Mouse (Mus musculus) heart, embryonic 16.5 days (tissue): Measurements from ENCODE around the gene Bex2. TPM values are rescaled to one million over a fixed set of nuclear protein-coding genes. Genes with fewer than 3 reads are reported as not detected.

Experiments used
- polyA plus RNA-seq: library from polyadenylated mRNA; unstranded; fragments of >200 nt; fragmentation: Nextera tagmentation; extraction: Ambion mirVana; gene quantifications from 2 replicates; pipeline ENCODE4 v1.2.1, GENCODE M21; 2015

Gene Bex2
- polyA plus RNA-seq, 1 experiment from 2014 or later: 16.0 TPM

Other genes starting within 250 kb of the Bex2 start
- gene Gprasp2, start 229.2 kb downstream of the Bex2 start, polyA plus RNA-seq: 18.3 and 21.0 TPM in 2 replicates
- gene Arxes2, start 74.4 kb downstream of the Bex2 start, polyA plus RNA-seq: 51.8 and 62.1 TPM in 2 replicates
- gene Arxes1, start 34.9 kb downstream of the Bex2 start, polyA plus RNA-seq: 18.6 and 19.1 TPM in 2 replicates
- gene Nxf3, start 17.0 kb upstream of the Bex2 start, polyA plus RNA-seq: 0.17 and 0.20 TPM in 2 replicates
- gene Bex4, start 70.8 kb upstream of the Bex2 start, polyA plus RNA-seq: 137 and 145 TPM in 2 replicates
- 219 and 258 TPM in 2 replicates for gene Tceal8, start 104.1 kb upstream of the Bex2 start, polyA plus RNA-seq
- gene Tceal5, start 135.6 kb upstream of the Bex2 start, polyA plus RNA-seq: 14.7 and 16.4 TPM in 2 replicates
- gene Tceal7, start 146.5 kb upstream of the Bex2 start, polyA plus RNA-seq: 17.5 and 23.9 TPM in 2 replicates
- 225 TPM in 2 replicates for gene Bex1, start 147.3 kb upstream of the Bex2 start, polyA plus RNA-seq
- 360 and 405 TPM in 2 replicates for gene Tceal9, start 176.8 kb upstream of the Bex2 start, polyA plus RNA-seq
- gene Bex3, start 202.0 kb upstream of the Bex2 start, polyA plus RNA-seq: 372 and 400 TPM in 2 replicates